Mouse (Mus musculus) liver, embryonic 14.5 days (tissue): ENCODE results near the gene Ttll11. TPM values are rescaled to one million over a fixed set of nuclear protein-coding genes. Genes with fewer than 3 reads are reported as not detected.

Experiments used
- ATAC-seq: fragments of 200-750 bp; cut with Nextera tagmentation; 2 replicates; pipeline ENCODE4 v1.8.0; 2017; ENCODE audit warnings: moderate number of reproducible peaks, mild to moderate bottlenecking, moderate library complexity; ENCODE audit not compliant: insufficient read depth
- DNase-seq, 3 experiments: peaks; one replicate each; pipeline ENCODE4 v3.0.0-alpha.2; 2012 to 2013; ENCODE audit warnings: low read depth in 3 of 3, low spot score in 3 of 3
- H3K27ac ChIP-seq: fragments of 300-500 bp; sonication (generic); 2 replicates; pipeline ENCODE4 v1.5.1; 2014; ENCODE audit warnings: moderate library complexity, mild to moderate bottlenecking, control low read depth, inconsistent platforms
- H3K27me3 ChIP-seq: fragments of 300-500 bp; sonication (generic); 2 replicates; pipeline ENCODE4 v1.6.1; 2014; ENCODE audit warnings: mild to moderate bottlenecking, low read length, moderate library complexity; ENCODE audit not compliant: control insufficient read depth, insufficient read depth
- H3K36me3 ChIP-seq: fragments of 300-500 bp; sonication (generic); replicated peaks from 2 replicates; pipeline ENCODE4 v1.6.1; 2014; ENCODE audit warnings: low read depth; ENCODE audit not compliant: control insufficient read depth, insufficient read depth
- H3K4me1 ChIP-seq, 2 experiments: fragments of 200-500 bp in 1 of 2; fragments of 300-500 bp in 1 of 2; sonication (generic) in 1 of 2; replicated peaks; 2 replicates each; pipeline ENCODE4 v1.6.1; 2012 to 2014; ENCODE audit warnings: antibody characterized with exemption in 1 of 2, inconsistent platforms in 1 of 2, low read length in 1 of 2; ENCODE audit not compliant: control insufficient read depth in 2 of 2, insufficient read depth in 2 of 2
- H3K4me2 ChIP-seq: fragments of 300-500 bp; sonication (generic); 2 replicates; pipeline ENCODE4 v1.6.1; 2014; ENCODE audit warnings: low read depth, mild to moderate bottlenecking, control low read depth, moderate library complexity
- H3K4me3 ChIP-seq, 2 experiments: fragments of 200-500 bp in 1 of 2; fragments of 300-500 bp in 1 of 2; sonication (generic) in 1 of 2; 2 replicates each; pipeline ENCODE4 v1.5.1; 2012 to 2014; ENCODE audit warnings: low read depth in 2 of 2, low read length in 2 of 2, mild to moderate bottlenecking in 2 of 2, control low read depth in 1 of 2, inconsistent platforms in 1 of 2, moderate library complexity in 1 of 2; ENCODE audit not compliant: insufficient read depth in 1 of 2
- H3K9ac ChIP-seq: fragments of 300-500 bp; sonication (generic); replicated peaks from 2 replicates; pipeline ENCODE4 v1.6.1; 2014; ENCODE audit warnings: mild to moderate bottlenecking, control low read depth, moderate library complexity
- H3K9me3 ChIP-seq: fragments of 300-500 bp; sonication (generic); 2 replicates; pipeline ENCODE4 v1.6.1; 2016; ENCODE audit warnings: low read length, mixed read lengths; ENCODE audit not compliant: control insufficient read depth
- CTCF ChIP-seq: IDR thresholded peaks from 2 replicates; pipeline ENCODE4 v1.5.1; 2016; ENCODE audit warnings: antibody characterized with exemption, low read depth, control low read depth
- EP300 ChIP-seq: IDR thresholded peaks from 2 replicates; pipeline ENCODE4 v1.6.1; 2016; ENCODE audit warnings: antibody characterized with exemption, low read depth
- WGBS: fragments of 180-500 bp; shearing (Covaris S2); extraction: QIAGEN DNeasy Blood & Tissue Kit; methylation state at CpG from one replicate; pipeline ENCODE4 v1.1.7; 2014; ENCODE audit not compliant: insufficient replicate concordance; 5-methylcytosine and 5-hydroxymethylcytosine counted together
- polyA plus RNA-seq, 2 experiments: library from polyadenylated mRNA; depleted of rRNA in 1 of 2; stranded (reverse) in 1 of 2; unstranded in 1 of 2; fragments of >200 nt; fragmentation: Nextera tagmentation in 1 of 2; extraction: Ambion mirVana in 1 of 2; gene quantifications; 2 replicates each; pipeline versions ENCODE4 v1.2.1 to v1.2.3; 2012 to 2014

The Ttll11 gene
- polyA plus RNA-seq, 2 experiments, result 0.42 to 0.83 TPM

GRCm38 (mm10) chr2:35972259-35973001, 7.3 kb downstream of the Ttll11 start:
- 49% methylated on average over 6 of the region's 6 CpGs for WGBS
- Histone ChIP-seq H3K4me2 (no peak overlapping the region), H3K9ac (no peak overlapping the region), H3K27ac (no peak overlapping the region), H3K4me1 (peaks cover 0 to 3% of the 10 kb centered on the region in 2 experiments; a peak in 2 of 4 replicates), H3K36me3 (no peaks in the 10 kb centered on the region), H3K27me3 (no peaks in the 10 kb centered on the region), H3K9me3 (no peaks in the 10 kb centered on the region), H3K4me3 (no peak overlapping the region)
- TF ChIP-seq CTCF (no peak), EP300 (no peak)
- DNase-seq (no peak), ATAC-seq (no peak)

GRCm38 (mm10) chr2:35965883-35966513, 13.7 kb downstream of the Ttll11 start:
- TF ChIP-seq EP300 (no peak), CTCF (no peak)
- WGBS, result 75% methylated on average over 10 of the region's 10 CpGs
- Histone ChIP-seq H3K27ac (no peak overlapping the region), H3K36me3 (no peaks in the 10 kb centered on the region), H3K27me3 (no peaks in the 10 kb centered on the region), H3K9ac (no peak overlapping the region), H3K9me3 (no peaks in the 10 kb centered on the region), H3K4me1 (no peaks in the 10 kb centered on the region), H3K4me2 (no peak overlapping the region), H3K4me3 (no peak overlapping the region)
- DNase-seq, result no peak
- no peak for ATAC-seq

- H3K9me3 ChIP-seq, result no peaks in the 10 kb centered on the region
- WGBS, result 63% methylated on average over 2 of the region's 2 CpGs
- ATAC-seq (no peak), DNase-seq (no peak)
- H3K27ac ChIP-seq, result no peak overlapping the region
- no peak overlapping the region for H3K4me3 ChIP-seq
- H3K9ac ChIP-seq, result no peak overlapping the region
- H3K36me3 ChIP-seq, result no peaks in the 10 kb centered on the region
- no peaks in the 10 kb centered on the region for H3K4me1 ChIP-seq
- no peak overlapping the region for H3K4me2 ChIP-seq
- no peak for TF ChIP-seq EP300
- no peak for TF ChIP-seq CTCF
- H3K27me3 ChIP-seq, result no peaks in the 10 kb centered on the region
Observed at GRCm38 (mm10) chr2:35963280-35963679, 16.4 kb downstream of the Ttll11 start.

GRCm38 (mm10) chr2:35961593-35962127, 18.1 kb downstream of the Ttll11 start:
- TF ChIP-seq CTCF, result no peak
- Histone ChIP-seq H3K27me3 (no peaks in the 10 kb centered on the region), H3K4me3 (no peak overlapping the region), H3K9me3 (no peaks in the 10 kb centered on the region), H3K36me3 (no peaks in the 10 kb centered on the region), H3K4me2 (no peak overlapping the region), H3K27ac (no peak overlapping the region), H3K4me1 (no peaks in the 10 kb centered on the region; a peak in 1 of 4 replicates), H3K9ac (no peak overlapping the region)
- DNase-seq (no peak), ATAC-seq (no peak)
- WGBS, result 59% methylated on average over 3 of the region's 3 CpGs

- 0 out of 2 replicates have a peak, but pooled peaks have one; percentile 18 for ATAC-seq
- WGBS, result 45% methylated on average over 7 of the region's 7 CpGs
Observed at GRCm38 (mm10) chr2:35957471-35958140, 22.1 kb downstream of the Ttll11 start.

More at GRCm38 (mm10) chr2:35957471-35958140, 22.1 kb downstream of the Ttll11 start:
- Histone ChIP-seq H3K4me3 (no peak overlapping the region), H3K36me3 (no peaks in the 10 kb centered on the region), H3K4me1 (no peaks in the 10 kb centered on the region; a peak in 1 of 4 replicates), H3K4me2 (no peak overlapping the region), H3K9me3 (no peaks in the 10 kb centered on the region), H3K27me3 (no peaks in the 10 kb centered on the region), H3K9ac (no peak overlapping the region), H3K27ac (no peak overlapping the region)
- DNase-seq, result no peak
- no peak for TF ChIP-seq EP300
- no peak for TF ChIP-seq CTCF
